Mouse (Mus musculus): Measurements from ENCODE around the gene D830030K20Rik.
"Not testable (repeated sequence)": the region's sequence is repeated elsewhere in the genome, so short reads cannot be mapped to it uniquely, and the experiment has no call there.

The D830030K20Rik gene

GRCm38 (mm10) chr14:3208272-3209152 lies at the start of gene D830030K20Rik:
Gene D830030K20Rik, plus strand, starts transcription at chr14:3208488.
- not testable (repeated sequence) for DNase-seq (ENCODE audit: low read depth, low spot score)

GRCm38 (mm10) chr14:3187955-3188354 lies 20.3 kb upstream of the D830030K20Rik start, which contains the start of gene Gm5795:
Gene Gm5795, plus strand, starts transcription at chr14:3188255.
- not testable (repeated sequence) for DNase-seq (ENCODE audit: low read depth, low spot score)

- DNase-seq (ENCODE audit: low read depth, low spot score) = not testable (repeated sequence)
These were observed 1.1 kb downstream of the D830030K20Rik start for GRCm38 (mm10) chr14:3209367-3209766.

- DNase-seq (ENCODE audit: low read depth, low spot score) = not testable (repeated sequence)
These were observed 54.2 kb downstream of the D830030K20Rik start for GRCm38 (mm10) chr14:3262531-3262930.

Measured in forelimb bud, embryonic 11.5 days (tissue).